Mouse (Mus musculus) c-Kit-negative CD71-positive TER-119-positive erythroid progenitor cells, embryonic 14.5 days (primary cell): ENCODE measurements around the gene Fyb.

Experiments used
- DNase-seq: peaks from one replicate; pipeline ENCODE4 v3.0.0-alpha.2; 2013; ENCODE audit warnings: low read depth, low spot score

Gene Fyb

GRCm38 (mm10) chr15:6522653-6523167 is at the start of gene Fyb:
Fyb (plus strand) TSS chr15:6522853.
- no peak for DNase-seq

GRCm38 (mm10) chr15:6483561-6483960 is 39.1 kb upstream of the Fyb start:
- DNase-seq: no peak

GRCm38 (mm10) chr15:6492386-6492785 is 30.3 kb upstream of the Fyb start:
- no peak for DNase-seq

GRCm38 (mm10) chr15:6498396-6499070 is 24.1 kb upstream of the Fyb start:
- no peak for DNase-seq

- DNase-seq: no peak
Measured at GRCm38 (mm10) chr15:6500787-6501186, 21.9 kb upstream of the Fyb start.

- DNase-seq: no peak
Measured at GRCm38 (mm10) chr15:6517525-6517924, 5.1 kb upstream of the Fyb start.

GRCm38 (mm10) chr15:6519417-6520255 is 3.0 kb upstream of the Fyb start:
- no peak for DNase-seq

- DNase-seq: no peak
Measured at GRCm38 (mm10) chr15:6520505-6521155, 2.0 kb upstream of the Fyb start.

GRCm38 (mm10) chr15:6524801-6525200 is 2.1 kb downstream of the Fyb start:
- no peak for DNase-seq

- no peak for DNase-seq
Measured at GRCm38 (mm10) chr15:6525386-6525785, 2.7 kb downstream of the Fyb start.

- no peak for DNase-seq
Measured at GRCm38 (mm10) chr15:6533858-6534343, 11.2 kb downstream of the Fyb start.

- no peak for DNase-seq
Measured at GRCm38 (mm10) chr15:6534592-6534991, 11.9 kb downstream of the Fyb start.

GRCm38 (mm10) chr15:6539639-6540338 is 17.1 kb downstream of the Fyb start:
- no peak for DNase-seq

GRCm38 (mm10) chr15:6548911-6549310 is 26.3 kb downstream of the Fyb start:
- no peak for DNase-seq

GRCm38 (mm10) chr15:6551875-6552274 is 29.2 kb downstream of the Fyb start:
- no peak for DNase-seq

GRCm38 (mm10) chr15:6554742-6555141 is 32.1 kb downstream of the Fyb start:
- DNase-seq: no peak

- DNase-seq: no peak
Measured at GRCm38 (mm10) chr15:6555536-6555935, 32.9 kb downstream of the Fyb start.

GRCm38 (mm10) chr15:6556272-6556671 is 33.6 kb downstream of the Fyb start:
- no peak for DNase-seq

- DNase-seq: no peak
Measured at GRCm38 (mm10) chr15:6556911-6557310, 34.3 kb downstream of the Fyb start.

- no peak for DNase-seq
Measured at GRCm38 (mm10) chr15:6557552-6557951, 34.9 kb downstream of the Fyb start.

- no peak for DNase-seq
Measured at GRCm38 (mm10) chr15:6559188-6559587, 36.5 kb downstream of the Fyb start.
